Mouse (Mus musculus) erythroblast, embryonic 14.5 days (primary cell): ENCODE data around the gene Zfp865. TPM values are rescaled to one million over a fixed set of nuclear protein-coding genes. Genes with fewer than 3 reads are reported as not detected.
A peak's percentile ranks its signal among the peaks of the same experiment; 100 is the strongest.
"Not testable (repeated sequence)": the region's sequence is repeated elsewhere in the genome, so short reads cannot be mapped to it uniquely, and the experiment has no call there.

Source experiments
- H3K27me3 ChIP-seq: 2 replicates; pipeline ENCODE4 v1.6.1; 2012; ENCODE audit warnings: inconsistent platforms; ENCODE audit not compliant: control insufficient read depth
- H3K36me3 ChIP-seq: 2 replicates; pipeline ENCODE4 v1.6.1; 2012; ENCODE audit warnings: mild to moderate bottlenecking, inconsistent platforms; ENCODE audit not compliant: control insufficient read depth
- H3K4me1 ChIP-seq: 2 replicates; pipeline ENCODE4 v1.6.1; 2012; ENCODE audit warnings: inconsistent platforms; ENCODE audit not compliant: control insufficient read depth
- H3K4me3 ChIP-seq: replicated peaks from 2 replicates; pipeline ENCODE3; 2012; ENCODE audit warnings: moderate library complexity, mild to moderate bottlenecking, inconsistent platforms
- H3K9me3 ChIP-seq: 2 replicates; pipeline ENCODE4 v1.6.1; 2012; ENCODE audit warnings: low read length, inconsistent platforms, mixed read lengths; ENCODE audit not compliant: control insufficient read depth
- GATA1 ChIP-seq: IDR thresholded peaks from 2 replicates; pipeline ENCODE4 v1.6.1; 2012; ENCODE audit warnings: low read length, inconsistent platforms, mixed read lengths
- TAL1 ChIP-seq: IDR thresholded peaks from 3 replicates; pipeline ENCODE4 v1.6.1; 2012; ENCODE audit warnings: low read length, inconsistent platforms, mixed read lengths
- polyA plus RNA-seq: library from polyadenylated mRNA; stranded (reverse); fragments of >175 nt; gene quantifications from 2 replicates; pipeline ENCODE4 v1.2.3, GENCODE M21; 2012

Gene Zfp865
- polyA plus RNA-seq, 1 experiment = 1.8 TPM

DNA sequence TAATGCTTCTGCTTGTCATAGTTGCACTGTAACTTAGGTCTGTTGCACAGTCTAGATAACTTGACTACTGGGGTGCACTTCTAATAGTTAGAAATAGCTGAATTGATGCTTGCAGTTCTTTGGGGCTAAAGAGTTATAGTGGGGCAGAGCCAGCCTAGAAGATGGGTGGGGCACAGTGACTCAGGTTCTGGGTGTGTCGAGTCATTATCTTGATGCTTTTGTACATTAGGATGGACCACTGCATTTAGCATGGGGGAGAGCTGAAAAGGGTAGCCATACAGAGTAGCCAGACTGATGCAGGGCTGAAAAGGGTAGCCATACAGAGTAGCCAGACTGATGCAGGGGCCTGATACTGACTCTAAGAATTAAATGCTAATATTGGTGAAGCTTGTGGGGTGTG is 53.4 kb downstream of the Zfp865 start:
- no peaks in the 10 kb centered on the region for H3K27me3 ChIP-seq
- no peaks in the 10 kb centered on the region for H3K9me3 ChIP-seq
- TF ChIP-seq GATA1 (peak; percentile 92), TAL1 (no peak)
- H3K4me1 ChIP-seq = peaks cover 87% of the 10 kb centered on the region
- H3K4me3 ChIP-seq = peak overlapping the region; percentile 44
- peaks cover 99% of the 10 kb centered on the region for H3K36me3 ChIP-seq

DNA sequence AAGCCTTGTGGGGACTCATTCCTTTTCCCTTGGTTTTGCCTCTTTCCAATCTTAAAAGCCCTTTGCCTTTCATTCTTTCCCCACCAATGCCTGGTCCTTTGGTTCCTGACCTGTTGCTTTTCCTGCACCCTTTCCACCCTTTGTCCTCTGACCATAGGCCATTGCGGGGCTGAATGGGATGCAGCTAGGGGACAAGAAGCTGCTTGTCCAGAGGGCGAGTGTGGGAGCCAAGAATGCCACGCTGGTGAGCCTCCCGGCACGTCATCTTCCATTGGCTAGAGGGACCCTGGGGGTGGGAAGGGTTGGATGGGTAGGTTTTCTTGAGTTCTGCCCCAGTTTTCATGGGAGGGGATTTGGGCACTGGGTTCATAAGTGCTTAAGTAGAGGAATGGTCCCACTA is 54.8 kb downstream of the Zfp865 start:
- Histone ChIP-seq H3K9me3 (no peaks in the 10 kb centered on the region), H3K4me1 (peaks cover 88% of the 10 kb centered on the region), H3K4me3 (no peak overlapping the region), H3K36me3 (peaks cover 97% of the 10 kb centered on the region), H3K27me3 (no peaks in the 10 kb centered on the region)
- TF ChIP-seq GATA1 (no peak), TAL1 (no peak)

DNA sequence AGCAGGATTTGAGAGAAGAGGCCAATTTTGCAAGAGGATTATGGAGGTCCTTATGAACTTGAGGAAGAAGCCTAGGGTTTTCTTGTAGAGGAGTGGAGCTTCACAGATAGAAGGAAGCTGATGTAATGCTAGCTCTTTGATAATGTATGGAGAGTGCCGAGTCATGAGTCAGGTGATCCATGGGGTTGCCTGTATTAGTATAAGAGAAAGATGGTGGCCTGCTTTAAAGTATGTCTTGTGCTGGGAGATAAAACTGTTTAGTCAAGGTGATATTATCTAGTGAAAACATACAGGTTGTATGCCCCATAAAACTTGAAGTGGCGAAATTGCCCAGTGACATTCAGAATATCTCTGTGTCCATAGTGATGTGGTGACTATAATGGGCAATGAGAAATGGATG is 56.8 kb downstream of the Zfp865 start:
- no peak; the same call in 2 of the 3 replicates for TF ChIP-seq TAL1
- no peak; the same call in 1 of the 2 replicates for TF ChIP-seq GATA1
- Histone ChIP-seq H3K4me3 (peak overlapping the region; percentile 30), H3K9me3 (no peaks in the 10 kb centered on the region), H3K4me1 (peaks cover 80% of the 10 kb centered on the region), H3K27me3 (no peaks in the 10 kb centered on the region), H3K36me3 (peaks cover 80% of the 10 kb centered on the region)

DNA sequence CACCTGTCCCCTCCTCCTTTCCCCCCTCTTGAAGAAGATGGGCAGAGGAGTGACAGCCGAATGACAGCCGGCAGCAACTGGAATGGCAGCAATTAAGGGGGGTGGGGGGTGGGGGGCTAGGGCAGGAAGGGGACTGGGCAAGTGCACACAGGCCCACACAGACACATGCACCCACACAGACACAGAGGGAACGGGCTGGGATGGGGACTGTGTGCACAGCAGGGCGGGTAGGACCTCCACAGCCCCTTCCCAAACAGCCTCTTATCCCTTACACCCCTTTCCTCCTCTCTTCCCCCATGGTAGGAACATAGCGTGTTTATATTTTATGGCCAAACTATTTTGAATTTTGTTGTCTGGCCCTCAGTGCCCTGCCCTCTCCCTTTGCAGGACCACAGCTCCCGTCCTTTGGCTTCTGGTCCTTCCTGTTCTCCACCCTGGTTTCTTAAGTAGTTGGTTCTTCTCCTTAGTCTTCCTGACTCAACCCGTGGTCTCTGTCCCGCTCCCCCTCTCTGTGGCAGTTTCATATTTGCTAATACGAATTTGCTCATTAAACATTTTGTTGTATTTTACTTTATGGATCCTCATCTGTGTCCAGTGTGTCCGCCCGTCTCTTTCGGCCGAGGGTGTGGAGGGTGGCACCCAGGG is 59.3 kb downstream of the Zfp865 start:
- Histone ChIP-seq H3K4me1 (peaks cover 74% of the 10 kb centered on the region), H3K4me3 (peak overlapping the region; percentile 100), H3K36me3 (peaks cover 78% of the 10 kb centered on the region)
- H3K9me3 ChIP-seq, H3K27me3 ChIP-seq: not testable (repeated sequence)

DNA sequence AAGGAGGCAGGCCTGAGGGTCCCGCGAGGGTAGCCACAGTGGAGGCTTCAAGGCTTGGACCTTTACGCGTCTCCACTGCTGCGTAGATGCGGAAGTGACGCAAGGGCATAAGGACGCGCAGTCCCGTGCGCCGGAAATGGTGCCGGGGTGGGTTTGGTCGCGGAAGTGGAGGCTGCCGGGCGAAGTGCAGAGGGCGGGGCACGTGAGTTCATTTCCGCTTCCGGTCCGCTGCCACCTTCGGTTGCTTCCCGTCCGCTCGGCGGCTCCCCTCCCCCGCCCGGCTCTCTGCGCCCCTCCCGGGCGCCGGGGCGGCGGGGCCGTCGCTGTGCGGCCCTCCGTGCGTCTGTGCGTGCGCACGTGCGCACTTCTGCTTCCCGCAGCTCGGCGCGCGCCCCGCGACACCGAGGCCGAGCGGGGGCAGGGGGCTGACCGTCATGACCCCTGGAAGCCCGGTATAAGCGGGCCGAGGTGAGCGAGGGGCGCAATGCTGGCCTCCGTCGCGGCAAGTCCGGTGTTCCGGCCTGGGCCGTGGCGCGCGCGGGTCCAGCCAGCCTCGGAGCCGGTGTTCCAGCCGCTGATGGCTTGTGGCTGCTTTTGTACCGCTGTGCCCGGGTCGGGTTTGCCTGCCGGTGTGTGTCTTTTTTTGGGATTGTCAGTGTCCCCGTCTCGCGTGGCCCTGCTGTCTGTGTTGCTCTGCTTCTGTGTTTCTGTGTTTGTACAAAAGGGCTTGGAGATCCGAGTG is 60.0 kb downstream of the Zfp865 start, which contains the start of gene Epn1:
Gene Epn1, plus strand, starts transcription at position 226 of the 742 bp plus-strand sequence.
- H3K36me3 ChIP-seq = peaks cover 78% of the 10 kb centered on the region
- TF ChIP-seq TAL1 (no peak), GATA1 (no peak)
- H3K27me3 ChIP-seq = no peaks in the 10 kb centered on the region
- peak within 1 kb of the TSS; percentile 100 for H3K4me3 ChIP-seq
- peaks cover 74% of the 10 kb centered on the region for H3K4me1 ChIP-seq
- H3K9me3 ChIP-seq = no peaks in the 10 kb centered on the region

DNA sequence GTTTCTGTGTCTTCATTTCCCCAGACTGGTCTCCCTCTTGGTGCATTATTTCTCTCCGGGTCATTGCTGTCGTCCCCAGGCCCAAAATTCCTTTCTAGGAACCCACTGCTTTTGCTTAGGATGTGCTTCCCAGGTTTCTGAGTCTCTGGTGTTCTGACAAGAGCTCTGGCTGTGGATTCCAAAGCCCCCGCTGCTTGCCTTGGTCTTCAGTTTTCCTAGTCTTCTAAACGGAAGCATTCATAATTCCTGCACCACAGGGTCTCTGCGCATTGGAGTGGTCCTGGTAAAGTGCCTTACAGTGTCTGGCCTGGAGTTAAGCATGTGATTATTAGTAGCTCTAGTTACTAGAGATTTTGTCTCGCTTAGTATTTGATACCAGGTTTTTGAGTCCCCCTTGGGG is 60.6 kb downstream of the Zfp865 start:
- H3K27me3 ChIP-seq = no peaks in the 10 kb centered on the region
- no peak for TF ChIP-seq TAL1
- no peak for TF ChIP-seq GATA1
- peak overlapping the region; percentile 100 for H3K4me3 ChIP-seq
- no peaks in the 10 kb centered on the region for H3K9me3 ChIP-seq
- peaks cover 78% of the 10 kb centered on the region for H3K36me3 ChIP-seq
- H3K4me1 ChIP-seq = peaks cover 73% of the 10 kb centered on the region

DNA sequence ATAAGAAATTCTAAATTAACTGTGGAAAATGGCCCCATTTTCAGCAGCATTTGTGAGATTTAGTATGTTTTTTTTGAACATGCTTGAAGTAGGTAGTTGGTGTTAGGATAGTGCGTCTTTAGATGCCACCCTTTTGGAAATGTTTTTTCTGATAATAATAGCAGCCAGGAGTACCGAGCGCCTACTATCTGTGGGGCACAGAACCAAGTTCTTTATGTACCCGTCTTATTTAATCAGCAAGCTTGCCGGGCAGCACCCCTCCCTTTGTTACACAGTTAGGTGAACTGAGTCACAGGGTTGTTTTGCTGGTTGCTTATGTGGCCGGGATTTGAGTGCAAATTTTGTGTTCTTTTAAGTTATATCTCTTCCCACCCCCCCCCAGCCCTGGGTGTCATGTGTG is 61.1 kb downstream of the Zfp865 start:
- peaks cover 79% of the 10 kb centered on the region for H3K36me3 ChIP-seq
- no peaks in the 10 kb centered on the region for H3K27me3 ChIP-seq
- no peaks in the 10 kb centered on the region for H3K9me3 ChIP-seq
- TF ChIP-seq TAL1 = peak; percentile 42; the same call in 2 of the 3 replicates
- TF ChIP-seq GATA1 = peak; percentile 55; the same call in 1 of the 2 replicates
- peak overlapping the region; percentile 100 for H3K4me3 ChIP-seq
- H3K4me1 ChIP-seq = peaks cover 73% of the 10 kb centered on the region

DNA sequence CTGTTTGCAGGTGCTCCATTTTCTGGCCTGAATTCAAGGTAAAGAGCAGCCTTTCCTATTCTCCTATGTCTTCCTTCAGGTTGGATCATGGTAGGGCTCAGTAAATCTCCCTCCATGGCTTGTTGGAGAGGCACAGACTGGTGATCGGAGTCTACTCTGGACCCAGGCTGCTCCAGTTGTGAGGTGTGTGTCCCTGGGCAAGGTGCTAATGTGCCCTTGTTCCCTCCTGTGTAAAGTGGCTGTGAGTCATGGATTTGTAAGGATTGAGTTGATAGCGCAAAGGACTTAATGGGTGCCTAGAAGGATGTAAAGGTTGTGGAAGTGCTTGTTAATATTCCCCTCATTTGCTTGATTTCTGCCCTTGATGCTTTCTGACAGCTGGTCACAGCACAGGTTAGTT is 61.8 kb downstream of the Zfp865 start:
- Histone ChIP-seq H3K27me3 (no peaks in the 10 kb centered on the region), H3K4me3 (peak overlapping the region; percentile 100), H3K9me3 (no peaks in the 10 kb centered on the region), H3K4me1 (peaks cover 71% of the 10 kb centered on the region), H3K36me3 (peaks cover 78% of the 10 kb centered on the region)
- TF ChIP-seq TAL1 = no peak
- TF ChIP-seq GATA1 = no peak

DNA sequence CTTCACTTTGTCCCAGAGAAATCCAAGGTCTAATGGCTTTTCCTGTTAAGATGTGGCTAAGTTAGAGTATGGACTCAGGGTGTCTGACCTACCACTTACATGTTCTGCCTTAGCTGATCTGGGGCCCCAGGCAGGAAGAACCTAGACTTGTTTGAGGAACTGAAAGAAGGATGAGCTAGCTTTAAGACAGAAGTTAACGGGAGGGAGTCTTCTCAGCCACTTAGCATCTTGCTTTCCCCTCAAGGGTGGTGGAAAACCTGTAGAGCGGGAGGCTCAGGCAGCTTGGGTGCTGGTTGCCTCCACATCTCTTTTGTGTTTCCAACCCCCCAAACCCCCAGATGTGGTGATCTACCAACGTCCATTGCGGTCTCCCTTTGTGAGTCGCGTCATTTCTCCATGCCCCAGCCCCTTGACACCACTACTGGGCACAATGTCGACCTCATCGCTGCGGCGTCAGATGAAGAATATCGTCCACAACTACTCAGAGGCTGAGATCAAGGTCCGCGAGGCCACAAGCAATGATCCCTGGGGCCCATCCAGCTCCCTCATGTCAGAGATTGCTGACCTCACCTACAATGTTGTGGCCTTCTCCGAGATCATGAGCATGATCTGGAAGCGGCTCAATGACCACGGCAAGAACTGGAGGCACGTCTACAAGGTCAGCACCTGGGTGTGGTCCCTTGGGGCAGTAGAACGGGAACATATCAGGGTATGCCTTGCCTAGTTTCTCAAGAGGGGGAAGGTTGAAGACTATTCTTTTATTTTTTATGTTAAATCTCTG is 63.3 kb downstream of the Zfp865 start:
- Histone ChIP-seq H3K27me3 (no peaks in the 10 kb centered on the region), H3K36me3 (peaks cover 78% of the 10 kb centered on the region), H3K9me3 (no peaks in the 10 kb centered on the region), H3K4me3 (peak overlapping the region; percentile 34), H3K4me1 (peaks cover 69% of the 10 kb centered on the region)
- TF ChIP-seq GATA1 (no peak), TAL1 (no peak)
